Mouse (Mus musculus) natural killer cell, adult 2 months (primary cell): ENCODE data around the gene Rab11fip3.

Experiments
- DNase-seq, 2 experiments: peaks; one replicate each; pipeline ENCODE4 v3.0.0; 2022; ENCODE audit warnings: low spot score in 2 of 2

Gene Rab11fip3

DNA sequence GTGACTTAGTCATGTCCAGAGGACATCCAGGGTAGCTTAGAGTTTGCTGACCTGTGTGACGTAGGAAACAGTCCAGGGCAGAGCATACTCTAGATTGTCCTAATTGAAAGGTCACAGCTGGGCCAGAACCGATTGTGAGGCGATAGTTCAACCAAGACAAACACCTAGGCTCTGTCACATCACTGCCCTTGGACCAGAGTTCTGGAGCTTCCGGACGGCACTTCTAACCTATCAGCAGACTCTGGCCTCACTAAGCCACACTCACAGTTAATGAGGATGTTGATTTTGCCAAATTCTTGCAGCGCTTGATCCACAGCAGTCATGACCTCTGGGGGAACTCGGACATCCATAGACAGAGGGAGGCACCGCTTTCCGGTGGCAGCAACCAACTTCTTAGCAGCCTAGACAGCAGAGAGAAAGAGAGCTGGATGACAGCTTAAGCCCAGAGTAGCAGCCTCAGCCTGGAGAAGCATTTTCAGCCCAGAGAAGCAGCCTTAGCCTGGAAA, 17.8 kb upstream of the Rab11fip3 start:
- DNase-seq: no peak

DNA sequence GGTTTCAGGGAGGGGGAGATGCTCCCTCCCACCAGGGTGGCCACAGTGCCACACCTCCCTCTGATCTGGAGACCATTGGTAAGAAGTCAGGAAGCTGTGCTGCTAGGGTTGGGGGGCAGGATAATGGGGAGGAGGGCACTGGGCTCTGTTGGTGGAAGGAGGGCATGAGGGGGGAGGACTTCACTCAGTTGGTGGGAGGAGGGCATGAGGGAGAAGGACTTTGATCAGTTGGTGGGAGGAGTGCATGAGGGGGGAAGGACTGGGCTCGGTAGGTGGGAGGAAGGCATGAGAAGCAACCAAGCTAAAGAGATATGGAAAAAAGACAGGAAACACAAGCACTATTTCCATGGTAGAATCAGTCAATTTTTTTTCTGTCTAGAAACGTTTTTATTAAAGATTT, 11.5 kb upstream of the Rab11fip3 start:
- no peak for DNase-seq

DNA sequence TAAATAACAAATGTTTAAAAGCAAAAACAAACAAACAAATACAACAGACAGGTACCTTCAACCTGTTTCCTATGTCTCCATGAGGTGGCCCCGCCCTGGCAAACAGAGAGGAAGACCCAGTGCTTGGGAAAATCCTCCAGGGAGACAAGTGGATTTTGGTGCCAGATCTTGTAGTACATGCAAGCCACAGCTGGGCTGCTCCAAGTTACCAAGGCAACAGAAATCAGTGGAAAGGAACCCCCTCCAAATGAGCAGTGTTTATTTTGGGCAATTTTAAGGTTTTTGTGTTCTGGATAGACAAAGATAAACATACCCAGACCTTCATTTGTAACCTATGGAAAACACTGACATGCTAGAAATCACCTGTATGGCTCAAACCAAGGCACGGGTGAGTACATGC, 9.5 kb upstream of the Rab11fip3 start:
- no peak for DNase-seq

DNA sequence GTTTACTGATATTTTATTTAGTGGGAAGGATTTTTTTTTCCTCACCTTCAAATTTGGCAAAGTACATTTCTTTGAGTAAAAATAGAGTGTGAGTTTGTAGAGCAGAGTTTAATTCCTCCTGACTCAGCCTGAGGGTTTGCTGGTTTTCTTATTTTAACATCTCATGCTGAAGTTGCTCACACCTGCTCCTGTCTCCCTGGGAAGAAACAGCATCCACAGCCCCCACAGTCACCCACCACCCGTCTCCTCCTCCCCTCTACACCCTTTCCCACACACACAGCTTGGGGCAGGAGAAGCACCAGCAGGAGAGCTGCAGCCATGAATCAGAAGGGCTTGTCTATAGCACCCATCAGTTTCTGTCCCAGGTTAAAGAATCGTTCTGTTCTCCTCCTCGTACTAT, 5.9 kb upstream of the Rab11fip3 start:
- DNase-seq: no peak

- no peak for DNase-seq
These were observed 781 bp upstream of the Rab11fip3 start for GRCm38 (mm10) chr17:26070136-26070535.

GRCm38 (mm10) chr17:26068024-26068830, 1.1 kb downstream of the Rab11fip3 start:
- DNase-seq: no peak

DNA sequence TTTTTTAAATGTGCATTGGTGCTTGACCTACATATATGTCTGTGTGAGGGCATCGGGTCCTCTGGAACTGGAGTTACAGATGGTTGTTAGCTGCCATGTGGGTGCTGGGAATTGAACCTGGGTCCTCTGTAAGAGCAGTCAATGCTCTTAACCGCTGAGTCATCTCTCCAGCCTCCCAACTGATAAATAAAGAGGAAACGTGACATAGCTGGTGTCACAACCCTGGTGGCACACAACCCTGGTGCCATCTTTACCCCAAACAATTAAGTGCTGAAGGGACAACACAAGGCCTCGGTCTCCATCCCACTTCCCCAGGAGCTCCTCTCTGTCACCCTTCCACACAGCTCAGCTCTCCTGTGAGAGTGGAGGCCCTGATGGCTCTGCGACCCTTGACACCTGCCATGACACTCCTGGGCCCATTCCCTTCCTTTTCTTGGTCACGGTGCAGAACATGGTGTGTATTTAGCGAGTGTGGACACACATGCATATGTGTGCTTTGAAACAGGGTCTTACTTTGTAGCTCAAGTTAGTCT, 2.8 kb downstream of the Rab11fip3 start:
- DNase-seq: no peak

DNA sequence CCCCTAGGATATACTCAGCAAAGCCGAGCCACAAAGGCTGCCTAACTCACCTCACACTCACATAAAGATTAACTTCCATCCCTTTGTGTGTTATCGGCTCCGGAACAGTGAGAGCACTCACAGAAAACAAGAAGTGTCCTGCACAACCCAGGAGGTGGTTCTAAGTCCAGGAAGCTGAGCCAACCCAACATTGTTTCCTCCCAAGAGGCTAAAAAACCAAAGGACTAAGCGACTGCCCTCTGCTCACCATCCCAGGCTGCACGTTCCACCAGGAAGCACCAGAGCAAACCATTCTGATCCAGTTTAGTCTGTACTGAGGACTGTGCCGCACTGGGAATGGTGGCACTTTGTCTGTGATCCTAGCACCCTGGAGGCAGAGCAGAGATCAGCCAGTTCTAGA, 4.4 kb downstream of the Rab11fip3 start:
- no peak for DNase-seq

DNA sequence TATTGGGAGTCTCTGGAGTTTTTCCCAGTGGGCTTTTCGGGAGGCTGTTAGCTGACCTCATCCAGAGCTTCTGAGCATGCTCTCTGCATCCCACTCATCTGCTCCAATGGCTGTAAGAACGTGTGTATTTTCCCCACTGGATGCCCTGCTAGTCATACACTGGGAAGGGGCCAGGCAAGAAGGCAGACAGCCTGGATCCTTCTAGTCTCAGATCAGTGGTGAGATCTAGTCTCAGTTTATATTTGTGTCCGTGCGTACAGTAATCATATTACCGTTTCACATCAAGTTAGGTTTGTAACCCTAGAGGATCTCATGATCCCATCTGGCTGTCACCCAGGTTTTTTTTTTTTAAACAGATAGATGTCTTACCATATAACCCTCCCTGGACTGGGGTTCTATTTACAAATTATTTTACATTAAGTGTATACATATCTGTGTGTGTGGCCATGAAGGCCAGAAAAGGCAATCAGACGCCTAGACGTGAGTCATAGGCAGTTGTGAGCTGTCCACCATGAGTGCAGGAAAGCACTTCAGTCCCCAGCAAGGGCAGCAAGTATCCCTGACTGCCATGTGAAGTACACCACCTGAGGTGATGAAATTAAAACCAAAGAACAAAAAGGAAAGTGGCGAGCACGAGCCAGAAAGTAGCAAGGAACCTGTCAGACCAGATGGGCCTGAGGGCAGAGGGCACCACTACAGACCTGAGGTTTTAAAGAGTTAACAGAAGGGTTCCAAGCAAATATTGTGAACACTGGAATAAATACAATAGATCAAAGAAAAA, 11.4 kb downstream of the Rab11fip3 start:
- DNase-seq: no peak

GRCm38 (mm10) chr17:26057278-26057677, 12.1 kb downstream of the Rab11fip3 start:
- no peak for DNase-seq

- DNase-seq: no peak
These were observed 14.2 kb downstream of the Rab11fip3 start for GRCm38 (mm10) chr17:26055164-26055563.

DNA sequence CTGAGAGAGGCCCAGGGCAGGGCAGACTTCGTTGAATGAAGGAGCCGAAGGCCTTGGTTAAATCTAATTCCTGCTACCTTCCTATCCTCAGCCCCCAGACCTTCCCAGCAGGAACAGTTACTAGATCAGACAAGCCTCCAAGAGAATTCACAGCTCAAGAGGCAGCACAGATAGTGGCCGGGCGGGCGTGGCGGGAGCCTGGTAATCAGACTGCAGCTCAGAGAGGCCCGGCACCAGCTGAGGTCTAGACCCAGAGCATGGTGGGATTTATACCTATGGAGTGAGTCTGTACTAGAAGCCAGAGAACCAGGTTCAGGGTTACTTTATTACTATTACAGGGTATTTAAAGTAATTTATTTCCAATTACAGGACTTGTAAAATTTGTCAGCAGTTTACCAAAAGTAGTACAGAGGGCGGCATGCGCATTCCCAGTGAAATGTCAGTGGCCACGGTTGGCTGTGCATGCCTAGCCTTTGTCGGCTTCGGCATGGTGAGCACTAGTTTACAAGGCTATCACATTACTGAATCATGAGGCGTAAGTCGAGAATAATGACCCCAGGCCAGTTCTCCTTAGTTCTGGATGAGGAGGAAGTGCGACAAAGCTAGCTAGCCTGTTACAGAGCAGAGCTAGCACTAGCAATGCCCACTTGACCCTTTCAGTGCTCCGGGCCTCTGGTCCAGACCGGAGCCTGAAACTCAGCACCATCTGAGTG, 15.1 kb downstream of the Rab11fip3 start:
- no peak for DNase-seq

DNA sequence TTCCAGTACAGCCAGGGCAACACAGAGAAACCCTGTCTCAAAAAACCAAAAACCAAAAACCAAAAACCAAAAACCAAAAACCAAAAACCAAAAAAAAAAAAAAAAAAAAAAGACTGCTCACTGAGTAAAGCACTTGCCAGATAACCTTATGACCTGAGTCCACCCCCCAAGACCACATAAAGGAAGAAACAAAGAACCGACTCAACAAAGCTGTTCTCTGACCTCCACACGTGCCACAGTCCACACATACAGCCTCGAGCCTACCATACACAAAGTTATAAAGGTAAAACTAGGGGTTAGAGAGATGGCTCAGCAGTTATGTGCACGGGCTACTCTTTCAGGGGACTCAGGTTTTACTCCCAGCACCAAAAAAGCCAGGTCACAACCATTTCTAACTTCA, 16.6 kb downstream of the Rab11fip3 start:
- DNase-seq: no peak

DNA sequence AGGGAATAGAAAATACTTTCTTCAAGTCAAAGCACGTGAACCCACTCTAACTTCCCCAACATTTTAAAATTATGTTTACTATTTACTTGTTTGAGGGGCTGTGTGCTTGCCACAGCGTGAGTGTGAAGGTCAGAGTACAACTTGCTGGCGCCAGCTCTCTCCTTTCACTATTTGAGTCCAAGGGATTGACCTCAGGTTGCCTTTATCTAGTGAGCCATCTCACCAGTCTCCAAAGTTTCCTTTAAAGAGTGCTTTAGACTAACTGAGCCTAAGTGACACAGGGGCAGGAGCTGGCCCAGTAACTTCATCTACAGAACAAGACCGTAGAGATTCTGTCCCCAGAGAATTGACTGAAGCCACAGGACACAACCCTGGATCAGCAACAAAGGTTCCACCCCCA, 17.3 kb downstream of the Rab11fip3 start:
- no peak for DNase-seq

DNA sequence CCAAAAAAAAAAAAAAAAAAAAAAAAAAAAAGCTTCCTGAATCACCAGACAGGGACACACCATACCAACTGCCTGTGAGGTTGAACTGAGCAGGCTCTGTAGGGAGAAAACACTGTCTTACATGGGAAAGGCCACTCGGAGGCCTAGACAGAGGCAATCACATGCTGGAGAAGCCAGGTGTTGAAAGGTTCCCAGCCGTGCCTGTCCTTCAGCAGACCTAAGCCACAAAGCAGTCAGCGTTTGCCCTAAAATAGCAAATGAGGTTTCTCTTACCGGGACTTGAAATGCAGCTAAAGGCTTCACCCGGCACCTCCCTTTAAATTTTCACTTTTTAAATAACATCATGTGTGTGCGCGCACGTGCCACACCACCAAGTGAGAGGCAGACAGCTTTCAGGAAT, 21.2 kb downstream of the Rab11fip3 start:
- DNase-seq: no peak

- DNase-seq: no peak
These were observed 22.9 kb downstream of the Rab11fip3 start for GRCm38 (mm10) chr17:26046253-26046997.

DNA sequence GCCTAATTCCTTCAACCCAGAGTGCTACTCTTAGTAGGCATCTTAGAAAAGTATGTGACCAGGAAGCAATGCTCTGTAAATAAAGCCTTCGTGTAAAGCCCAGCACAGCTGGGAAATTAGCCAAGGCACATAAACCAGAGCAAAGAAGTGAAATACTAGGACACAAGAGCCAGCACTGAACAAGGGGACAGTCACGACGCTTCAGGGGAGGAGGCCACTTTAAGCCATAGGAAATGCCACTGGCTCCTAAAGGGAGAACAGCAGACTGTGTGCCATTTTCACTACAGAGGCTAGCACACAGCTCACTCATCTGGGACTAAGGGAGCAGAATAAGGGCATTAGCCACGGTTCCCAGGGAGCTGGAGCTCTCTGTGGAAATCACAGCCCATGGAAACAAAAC, 24.1 kb downstream of the Rab11fip3 start:
- DNase-seq: no peak

- no peak for DNase-seq
These were observed 26.1 kb downstream of the Rab11fip3 start for GRCm38 (mm10) chr17:26043249-26043636.

GRCm38 (mm10) chr17:26042599-26043248, 26.6 kb downstream of the Rab11fip3 start:
- no peak for DNase-seq

DNA sequence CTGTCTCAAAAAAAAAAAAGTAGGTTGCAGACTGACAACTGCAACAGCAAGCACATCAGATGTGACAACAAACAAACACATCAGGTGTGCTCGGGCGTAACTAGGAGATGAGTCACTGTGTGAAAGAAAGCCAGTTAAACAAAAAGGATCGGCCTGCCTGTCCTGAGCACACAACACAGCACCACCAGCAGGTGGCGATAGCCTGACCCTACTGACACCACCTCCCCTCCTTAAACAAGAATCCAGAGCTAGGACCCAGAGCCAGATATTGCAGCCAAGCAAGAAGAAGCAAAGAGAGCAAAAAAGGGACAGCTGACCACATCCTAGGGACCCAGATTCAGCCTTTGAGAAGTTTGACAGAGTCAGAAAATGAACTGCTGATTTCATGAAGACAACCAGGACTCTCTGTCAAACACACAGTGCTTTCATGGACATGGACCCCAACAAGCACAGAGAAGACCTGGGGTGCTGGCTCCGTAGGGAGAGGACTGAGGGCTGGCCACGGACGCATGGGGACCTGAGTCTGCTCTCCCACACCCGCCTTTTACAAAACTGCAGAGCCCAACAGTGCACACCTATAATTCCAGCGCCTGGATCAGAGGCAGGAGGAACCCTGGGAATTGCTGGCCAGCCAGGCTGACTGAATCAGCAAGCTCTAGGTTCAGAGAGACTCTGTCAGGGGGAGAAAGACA, 28.1 kb downstream of the Rab11fip3 start:
- peak; percentile 25 to 48 for DNase-seq
